Mouse (Mus musculus) limb, embryonic 13.5 days (tissue): Measurements from ENCODE around the gene Bnip2. TPM values are rescaled to one million over a fixed set of nuclear protein-coding genes. Genes with fewer than 3 reads are reported as not detected.

Experiments used
- ATAC-seq: fragments of 200-750 bp; cut with Nextera tagmentation; 2 replicates; pipeline ENCODE4 v1.8.0; 2017; ENCODE audit warnings: low read depth, moderate number of reproducible peaks, moderate TSS enrichment; ENCODE audit not compliant: low FRiP score
- H3K27ac ChIP-seq: fragments of 300-500 bp; sonication (generic); 2 replicates; pipeline ENCODE4 v1.5.1; 2015; ENCODE audit warnings: inconsistent platforms, mild to moderate bottlenecking, moderate library complexity
- H3K27me3 ChIP-seq: fragments of 300-500 bp; sonication (generic); 2 replicates; pipeline ENCODE4 v1.6.1; 2015; ENCODE audit warnings: mild to moderate bottlenecking, inconsistent platforms
- H3K36me3 ChIP-seq: fragments of 300-500 bp; sonication (generic); 2 replicates; pipeline ENCODE4 v1.6.1; 2015; ENCODE audit warnings: inconsistent platforms, mild to moderate bottlenecking, moderate library complexity
- H3K4me1 ChIP-seq: fragments of 300-500 bp; sonication (generic); 2 replicates; pipeline ENCODE4 v1.6.1; 2015; ENCODE audit warnings: inconsistent platforms
- H3K4me2 ChIP-seq: fragments of 300-500 bp; sonication (generic); replicated peaks from 2 replicates; pipeline ENCODE4 v1.6.1; 2015; ENCODE audit warnings: inconsistent platforms, mild to moderate bottlenecking, moderate library complexity
- H3K4me3 ChIP-seq: fragments of 300-500 bp; sonication (generic); 2 replicates; pipeline ENCODE4 v1.5.1; 2015; ENCODE audit warnings: moderate library complexity, mild to moderate bottlenecking, inconsistent platforms
- H3K9ac ChIP-seq: fragments of 300-500 bp; sonication (generic); 2 replicates; pipeline ENCODE4 v1.6.1; 2015; ENCODE audit warnings: mild to moderate bottlenecking, inconsistent platforms
- H3K9me3 ChIP-seq: fragments of 300-500 bp; sonication (generic); 2 replicates; pipeline ENCODE4 v1.6.1; 2016; ENCODE audit warnings: inconsistent platforms
- WGBS: fragments of 180-500 bp; shearing (Covaris S2); methylation state at CpG from one replicate; pipeline ENCODE4 v1.1.7; 2015; 5-methylcytosine and 5-hydroxymethylcytosine counted together
- polyA plus RNA-seq: library from polyadenylated mRNA; unstranded; fragments of >200 nt; fragmentation: Nextera tagmentation; extraction: Ambion mirVana; gene quantifications from 2 replicates; pipeline ENCODE4 v1.2.1, GENCODE M21; 2015

The Bnip2 gene
- polyA plus RNA-seq, 1 experiment from 2014 or later: 111 TPM

GRCm38 (mm10) chr9:69990346-69990745 lies 1.1 kb downstream of the Bnip2 start:
- WGBS: 17% methylated on average over 5 of the region's 5 CpGs
- Histone ChIP-seq H3K9me3 (no peaks in the 10 kb centered on the region), H3K4me2 (peak overlapping the region; percentile 75), H3K4me3 (peak overlapping the region; percentile 99), H3K9ac (peak overlapping the region; percentile 98), H3K27me3 (no peaks in the 10 kb centered on the region), H3K36me3 (peaks cover 19% of the 10 kb centered on the region), H3K4me1 (peaks cover 41% of the 10 kb centered on the region), H3K27ac (no peak overlapping the region)
- ATAC-seq: no peak

- Histone ChIP-seq H3K9ac (0 out of 2 replicates have a peak overlapping the region, but pooled peaks have one; percentile 35), H3K27ac (no peak overlapping the region; the same call in 1 of the 2 replicates), H3K4me3 (no peak overlapping the region), H3K4me2 (no peak overlapping the region), H3K4me1 (peaks cover 40% of the 10 kb centered on the region), H3K27me3 (no peaks in the 10 kb centered on the region), H3K9me3 (no peaks in the 10 kb centered on the region), H3K36me3 (peaks cover 39% of the 10 kb centered on the region)
- ATAC-seq: no peak
- WGBS: 74% methylated on average over 5 of the region's 5 CpGs
These were observed 3.6 kb downstream of the Bnip2 start for GRCm38 (mm10) chr9:69992841-69993277.

- no peak for ATAC-seq
- Histone ChIP-seq H3K4me3 (no peak overlapping the region), H3K27ac (no peak overlapping the region; the same call in 1 of the 2 replicates), H3K9me3 (no peaks in the 10 kb centered on the region), H3K36me3 (peaks cover 44% of the 10 kb centered on the region), H3K4me1 (peaks cover 36% of the 10 kb centered on the region), H3K9ac (no peak overlapping the region), H3K27me3 (no peaks in the 10 kb centered on the region), H3K4me2 (no peak overlapping the region)
- WGBS: 91% methylated on average over 1 of the region's 1 CpGs
These were observed 4.2 kb downstream of the Bnip2 start for GRCm38 (mm10) chr9:69993479-69993878.

- ATAC-seq: no peak
- Histone ChIP-seq H3K27ac (no peak overlapping the region), H3K9ac (no peak overlapping the region), H3K4me3 (no peak overlapping the region), H3K9me3 (no peaks in the 10 kb centered on the region), H3K27me3 (no peaks in the 10 kb centered on the region), H3K4me1 (peaks cover 32% of the 10 kb centered on the region), H3K4me2 (no peak overlapping the region), H3K36me3 (peaks cover 54% of the 10 kb centered on the region)
- WGBS: 94% methylated on average over 5 of the region's 5 CpGs
These were observed 5.3 kb downstream of the Bnip2 start for GRCm38 (mm10) chr9:69994547-69994946.

- no peak for ATAC-seq
- H3K4me1 ChIP-seq: no peaks in the 10 kb centered on the region
- H3K36me3 ChIP-seq: peaks cover 83% of the 10 kb centered on the region
- H3K9ac ChIP-seq: no peak overlapping the region
- no peaks in the 10 kb centered on the region for H3K9me3 ChIP-seq
- no peaks in the 10 kb centered on the region for H3K27me3 ChIP-seq
- WGBS: 75% methylated on average over 1 of the region's 1 CpGs
- no peak overlapping the region for H3K27ac ChIP-seq
- H3K4me2 ChIP-seq: no peak overlapping the region
- no peak overlapping the region for H3K4me3 ChIP-seq
These were observed 10.1 kb downstream of the Bnip2 start for GRCm38 (mm10) chr9:69999318-69999717.

GRCm38 (mm10) chr9:70003516-70003915 lies 14.2 kb downstream of the Bnip2 start:
- Histone ChIP-seq H3K4me1 (no peaks in the 10 kb centered on the region), H3K4me2 (no peak overlapping the region), H3K9me3 (no peaks in the 10 kb centered on the region), H3K27ac (no peak overlapping the region), H3K9ac (no peak overlapping the region), H3K36me3 (peaks cover 82% of the 10 kb centered on the region), H3K27me3 (no peaks in the 10 kb centered on the region), H3K4me3 (no peak overlapping the region)
- no peak for ATAC-seq
- WGBS: 89% methylated on average over 10 of the region's 10 CpGs

- WGBS: 96% methylated on average over 5 of the region's 5 CpGs
- Histone ChIP-seq H3K36me3 (peaks cover 69% of the 10 kb centered on the region), H3K9ac (no peak overlapping the region), H3K4me2 (no peak overlapping the region), H3K9me3 (no peaks in the 10 kb centered on the region), H3K27ac (no peak overlapping the region), H3K27me3 (no peaks in the 10 kb centered on the region), H3K4me3 (no peak overlapping the region), H3K4me1 (peaks cover 3% of the 10 kb centered on the region; the same call in 1 of the 2 replicates)
- no peak for ATAC-seq
These were observed 17.7 kb downstream of the Bnip2 start for GRCm38 (mm10) chr9:70006984-70007383.

- no peaks in the 10 kb centered on the region for H3K9me3 ChIP-seq
- H3K4me3 ChIP-seq: no peak overlapping the region
- no peak for ATAC-seq
- no peak overlapping the region for H3K27ac ChIP-seq
- H3K27me3 ChIP-seq: no peaks in the 10 kb centered on the region
- peaks cover 64% of the 10 kb centered on the region for H3K36me3 ChIP-seq
- no peak overlapping the region for H3K9ac ChIP-seq
- H3K4me2 ChIP-seq: no peak overlapping the region
- WGBS: 87% methylated on average over 14 of the region's 14 CpGs
- peaks cover 3% of the 10 kb centered on the region; the same call in 1 of the 2 replicates for H3K4me1 ChIP-seq
These were observed 18.4 kb downstream of the Bnip2 start for GRCm38 (mm10) chr9:70007506-70008248.

GRCm38 (mm10) chr9:70009754-70010304 lies 20.6 kb downstream of the Bnip2 start:
- WGBS: 87% methylated on average over 8 of the region's 8 CpGs
- Histone ChIP-seq H3K9me3 (no peaks in the 10 kb centered on the region), H3K9ac (no peak overlapping the region), H3K27me3 (no peaks in the 10 kb centered on the region), H3K36me3 (peaks cover 48% of the 10 kb centered on the region), H3K4me2 (no peak overlapping the region), H3K4me1 (peaks cover 17% of the 10 kb centered on the region), H3K27ac (no peak overlapping the region), H3K4me3 (no peak overlapping the region)
- ATAC-seq: no peak

- ATAC-seq: no peak
- peaks cover 39% of the 10 kb centered on the region for H3K36me3 ChIP-seq
- no peak overlapping the region for H3K4me2 ChIP-seq
- no peak overlapping the region for H3K4me3 ChIP-seq
- H3K27me3 ChIP-seq: no peaks in the 10 kb centered on the region
- 91% methylated on average over 5 of the region's 5 CpGs for WGBS
- H3K4me1 ChIP-seq: peaks cover 17% of the 10 kb centered on the region
- H3K27ac ChIP-seq: no peak overlapping the region
- no peaks in the 10 kb centered on the region for H3K9me3 ChIP-seq
- H3K9ac ChIP-seq: no peak overlapping the region
These were observed 21.7 kb downstream of the Bnip2 start for GRCm38 (mm10) chr9:70010781-70011473.

GRCm38 (mm10) chr9:70011537-70012407 lies 22.5 kb downstream of the Bnip2 start:
- no peak for ATAC-seq
- Histone ChIP-seq H3K9ac (peak overlapping the region; percentile 90), H3K4me2 (peak overlapping the region; percentile 74), H3K4me1 (peaks cover 17% of the 10 kb centered on the region), H3K27ac (peak overlapping the region; percentile 91), H3K9me3 (no peaks in the 10 kb centered on the region), H3K4me3 (peak overlapping the region; percentile 86), H3K36me3 (peaks cover 37% of the 10 kb centered on the region), H3K27me3 (no peaks in the 10 kb centered on the region)
- 62% methylated on average over 14 of the region's 14 CpGs for whole genome bisulfite sequencing
